Mouse (Mus musculus) cortical plate, adult 2 months (tissue): ENCODE data around the gene Cpvl.

ENCODE experiments used
- CTCF ChIP-seq: fragments of 200-500 bp; IDR thresholded peaks from 2 replicates; pipeline ENCODE4 v1.5.1; 2011; ENCODE audit warnings: mild to moderate bottlenecking, control low read depth, low read length; ENCODE audit not compliant: insufficient read depth; ENCODE audit errors: extremely low read depth
- POLR2A ChIP-seq: fragments of 200-500 bp; IDR thresholded peaks from 2 replicates; pipeline ENCODE4 v1.6.1; 2011; ENCODE audit warnings: mild to moderate bottlenecking, low read length, control low read depth; ENCODE audit not compliant: insufficient read depth; ENCODE audit errors: extremely low read depth

DNA sequence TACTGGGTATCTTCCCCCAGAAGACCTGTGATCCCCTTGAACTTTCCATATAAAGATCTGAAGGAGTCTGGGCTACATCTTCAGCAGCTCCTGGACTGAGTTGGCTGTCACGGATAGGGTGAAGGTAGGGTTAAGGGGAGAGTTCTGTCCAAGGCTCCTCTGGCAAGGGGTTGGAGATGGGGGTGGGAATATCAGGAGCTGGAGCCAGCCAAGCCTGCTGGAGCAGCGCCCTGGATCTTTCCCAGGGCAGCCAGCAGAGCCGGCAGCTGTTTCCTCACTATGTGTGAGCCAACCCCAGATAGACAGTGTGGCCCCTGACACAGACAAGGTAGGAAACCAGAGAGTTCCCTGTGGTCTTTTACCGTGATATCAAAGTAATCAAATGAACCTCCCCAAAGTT, 153.3 kb downstream of the Cpvl start:
- TF ChIP-seq CTCF (no peak), POLR2A (no peak)
